Mouse (Mus musculus) ES-E14 (cell line): ENCODE data around the gene Tmpo. TPM values are rescaled to one million over a fixed set of nuclear protein-coding genes. Genes with fewer than 3 reads are reported as not detected.

ENCODE experiments used
- DNase-seq: peaks from one replicate; pipeline ENCODE4 v3.0.0-alpha.2; 2013; ENCODE audit warnings: low read depth, low spot score
- H3K27ac ChIP-seq: 2 replicates; pipeline ENCODE4 v1.5.1; 2012; ENCODE audit warnings: low read depth, mild to moderate bottlenecking, low read length, moderate library complexity, mixed read lengths; ENCODE audit not compliant: poor library complexity, insufficient read depth, severe bottlenecking
- H3K36me3 ChIP-seq: 2 replicates; pipeline ENCODE4 v1.6.1; 2012; ENCODE audit warnings: mild to moderate bottlenecking, low read length, moderate library complexity, mixed read lengths; ENCODE audit not compliant: control insufficient read depth, poor library complexity, insufficient read depth, severe bottlenecking
- H3K4me1 ChIP-seq, 2 experiments: fragments of 150-350 bp in 1 of 2; sonication (generic) in 1 of 2; 2 replicates each; pipeline ENCODE4 v1.6.1; 2012; ENCODE audit warnings: low read length in 2 of 2, mild to moderate bottlenecking in 1 of 2, mixed read lengths in 1 of 2; ENCODE audit not compliant: control insufficient read depth in 2 of 2, insufficient read depth in 2 of 2, poor library complexity in 1 of 2
- H3K4me3 ChIP-seq, 2 experiments: fragments of 150-350 bp in 1 of 2; sonication (generic) in 1 of 2; 2 replicates each; pipeline ENCODE4 v1.5.1; 2012; ENCODE audit warnings: low read length in 2 of 2, low read depth in 1 of 2, mild to moderate bottlenecking in 1 of 2, mixed read lengths in 1 of 2; ENCODE audit not compliant: insufficient read depth in 1 of 2, poor library complexity in 1 of 2, severe bottlenecking in 1 of 2
- H3K9ac ChIP-seq: 2 replicates; pipeline ENCODE4 v1.6.1; 2012; ENCODE audit warnings: low read depth, mild to moderate bottlenecking, low read length, mixed read lengths; ENCODE audit not compliant: poor library complexity, insufficient read depth, severe bottlenecking
- H3K9me3 ChIP-seq: fragments of 150-350 bp; sonication (generic); 2 replicates; pipeline ENCODE4 v1.6.1; 2012; ENCODE audit warnings: low read depth, mild to moderate bottlenecking, low read length; ENCODE audit not compliant: control insufficient read depth, insufficient read depth
- CHD2 ChIP-seq: IDR thresholded peaks from 2 replicates; pipeline ENCODE4 v1.6.1; 2014; ENCODE audit warnings: mild to moderate bottlenecking, low read depth, low read length, inconsistent platforms
- HCFC1 ChIP-seq: IDR thresholded peaks from 2 replicates; pipeline ENCODE4 v1.6.1; 2012; ENCODE audit warnings: low read length, inconsistent platforms, borderline replicate concordance; ENCODE audit not compliant: insufficient read depth
- MAFK ChIP-seq: IDR thresholded peaks from 2 replicates; pipeline ENCODE4 v1.6.1; 2014; ENCODE audit warnings: mild to moderate bottlenecking, low read depth, low read length, inconsistent platforms; ENCODE audit not compliant: insufficient read depth
- ZC3H11A ChIP-seq: IDR thresholded peaks from 2 replicates; pipeline ENCODE4 v1.6.1; 2012; ENCODE audit warnings: low read depth, mild to moderate bottlenecking, inconsistent platforms, low read length, borderline replicate concordance
- ZNF384 ChIP-seq: IDR thresholded peaks from 2 replicates; pipeline ENCODE4 v1.6.1; 2012; ENCODE audit warnings: low read depth, low read length, inconsistent platforms
- in situ Hi-C, 2 experiments: fragments of 600-800 bp; cut with MboI; formaldehyde crosslinking; loops; one replicate each; pipeline ENCODE4 v1.15.1; 2025; ENCODE audit warnings: low sequenced_read_pairs in 2 of 2, inconsistent platforms in 1 of 2; ENCODE audit not compliant: unreplicated experiment in 2 of 2
- total RNA-seq: library from RNA; depleted of rRNA; stranded (reverse); fragments of 300-350 nt; gene quantifications from 2 replicates; pipeline ENCODE4 v1.2.3, GENCODE M21; 2012

Tmpo gene
- total RNA-seq, 1 experiment: 189 TPM

- in situ Hi-C loops: loop anchor here in 1 of 2 experiments (25.0 kb wide), 1 partner anchor 490 kb away; no protein-coding TSS in a partner anchor
- no peak for DNase-seq
- no peak overlapping the region for H3K9ac ChIP-seq
- no peaks in the 10 kb centered on the region for H3K36me3 ChIP-seq
- H3K4me1 ChIP-seq: no peaks in the 10 kb centered on the region
- no peak overlapping the region for H3K27ac ChIP-seq
- TF ChIP-seq ZNF384 (no peak), HCFC1 (no peak), ZC3H11A (no peak), CHD2 (no peak), MAFK (no peak)
- no peaks in the 10 kb centered on the region for H3K9me3 ChIP-seq
- no peak overlapping the region for H3K4me3 ChIP-seq
Measured at GRCm38 (mm10) chr10:91227034-91227433, 45.9 kb upstream of the Tmpo start.

GRCm38 (mm10) chr10:91222398-91223236 lies 41.5 kb upstream of the Tmpo start:
- Histone ChIP-seq H3K36me3 (no peaks in the 10 kb centered on the region), H3K4me3 (no peak overlapping the region), H3K9me3 (no peaks in the 10 kb centered on the region), H3K27ac (no peak overlapping the region), H3K4me1 (no peaks in the 10 kb centered on the region), H3K9ac (no peak overlapping the region)
- no peak for DNase-seq
- in situ Hi-C loops: no loop called here
- TF ChIP-seq CHD2: no peak
- no peak for TF ChIP-seq ZC3H11A
- TF ChIP-seq ZNF384: no peak
- TF ChIP-seq HCFC1: no peak
- TF ChIP-seq MAFK: no peak

- H3K27ac ChIP-seq: no peak overlapping the region
- no peaks in the 10 kb centered on the region for H3K9me3 ChIP-seq
- H3K36me3 ChIP-seq: no peaks in the 10 kb centered on the region
- no peaks in the 10 kb centered on the region for H3K4me1 ChIP-seq
- in situ Hi-C loops: no loop called here
- H3K9ac ChIP-seq: no peak overlapping the region
- H3K4me3 ChIP-seq: no peak overlapping the region
- no peak for DNase-seq
- TF ChIP-seq MAFK (no peak), CHD2 (no peak), ZNF384 (no peak), HCFC1 (no peak), ZC3H11A (no peak)
Measured at GRCm38 (mm10) chr10:91208899-91209667, 28.0 kb upstream of the Tmpo start.

GRCm38 (mm10) chr10:91208461-91208860 lies 27.3 kb upstream of the Tmpo start:
- Histone ChIP-seq H3K9me3 (no peaks in the 10 kb centered on the region), H3K36me3 (no peaks in the 10 kb centered on the region), H3K4me3 (no peak overlapping the region), H3K4me1 (no peaks in the 10 kb centered on the region), H3K9ac (no peak overlapping the region), H3K27ac (no peak overlapping the region)
- no peak for TF ChIP-seq ZNF384
- no peak for DNase-seq
- in situ Hi-C loops: no loop called here
